Mouse (Mus musculus): Measurements from ENCODE around the gene Btrc.

Gene Btrc

GRCm38 (mm10) chr19:45363384-45363926 is at the start of gene Btrc:
Btrc (plus strand) TSS chr19:45363734.
- WGBS = under 1% methylated on average over 42 of the region's 42 CpGs

- 55% methylated on average over 13 of the region's 13 CpGs for WGBS
Measured at GRCm38 (mm10) chr19:45317473-45317882, 46.1 kb upstream of the Btrc start.

GRCm38 (mm10) chr19:45321062-45321461 is 42.5 kb upstream of the Btrc start:
- WGBS = 58% methylated on average over 5 of the region's 5 CpGs

GRCm38 (mm10) chr19:45329039-45329438 is 34.5 kb upstream of the Btrc start:
- WGBS = 82% methylated on average over 3 of the region's 3 CpGs

GRCm38 (mm10) chr19:45329748-45330298 is 33.7 kb upstream of the Btrc start:
- WGBS = 56% methylated on average over 24 of the region's 24 CpGs

GRCm38 (mm10) chr19:45336718-45337117 is 26.8 kb upstream of the Btrc start:
- 83% methylated on average over 6 of the region's 6 CpGs for WGBS

- 30% methylated on average over 10 of the region's 10 CpGs for WGBS
Measured at GRCm38 (mm10) chr19:45338182-45338581, 25.4 kb upstream of the Btrc start.

GRCm38 (mm10) chr19:45343941-45344340 is 19.6 kb upstream of the Btrc start:
- 29% methylated on average over 5 of the region's 5 CpGs for WGBS

- 81% methylated on average over 4 of the region's 4 CpGs for WGBS
Measured at GRCm38 (mm10) chr19:45348188-45348587, 15.3 kb upstream of the Btrc start.

GRCm38 (mm10) chr19:45350456-45350855 is 13.1 kb upstream of the Btrc start:
- WGBS = 63% methylated on average over 12 of the region's 12 CpGs

- WGBS = 92% methylated on average over 7 of the region's 7 CpGs
Measured at GRCm38 (mm10) chr19:45352706-45353105, 10.8 kb upstream of the Btrc start.

GRCm38 (mm10) chr19:45355678-45356077 is 7.9 kb upstream of the Btrc start:
- WGBS = 57% methylated on average over 6 of the region's 6 CpGs

- 79% methylated on average over 6 of the region's 6 CpGs for WGBS
Measured at GRCm38 (mm10) chr19:45356868-45357267, 6.7 kb upstream of the Btrc start.

- WGBS = 2% methylated on average over 20 of the region's 20 CpGs
Measured at GRCm38 (mm10) chr19:45363933-45364391, 428 bp downstream of the Btrc start.

- WGBS = 74% methylated on average over 7 of the region's 7 CpGs
Measured at GRCm38 (mm10) chr19:45366651-45367050, 3.1 kb downstream of the Btrc start.

- 98% methylated on average over 10 of the region's 10 CpGs for WGBS
Measured at GRCm38 (mm10) chr19:45384815-45385214, 21.3 kb downstream of the Btrc start.

- WGBS = 79% methylated on average over 6 of the region's 6 CpGs
Measured at GRCm38 (mm10) chr19:45388551-45388950, 25.0 kb downstream of the Btrc start.

GRCm38 (mm10) chr19:45394078-45394477 is 30.5 kb downstream of the Btrc start:
- 76% methylated on average over 7 of the region's 7 CpGs for WGBS

- WGBS = 73% methylated on average over 2 of the region's 2 CpGs
Measured at GRCm38 (mm10) chr19:45411000-45411399, 47.5 kb downstream of the Btrc start.

- WGBS = 71% methylated on average over 3 of the region's 3 CpGs
Measured at GRCm38 (mm10) chr19:45412694-45413093, 49.2 kb downstream of the Btrc start.

- 63% methylated on average over 3 of the region's 3 CpGs for WGBS
Measured at GRCm38 (mm10) chr19:45413966-45414365, 50.4 kb downstream of the Btrc start.

- 74% methylated on average over 7 of the region's 7 CpGs for WGBS
Measured at GRCm38 (mm10) chr19:45422276-45422675, 58.7 kb downstream of the Btrc start.

GRCm38 (mm10) chr19:45428146-45428545 is 64.6 kb downstream of the Btrc start:
- 73% methylated on average over 4 of the region's 4 CpGs for WGBS

Data from cerebral cortex, adult 2 months (tissue).